Mouse (Mus musculus): ENCODE results near the gene Kif5a.

The Kif5a gene

DNA sequence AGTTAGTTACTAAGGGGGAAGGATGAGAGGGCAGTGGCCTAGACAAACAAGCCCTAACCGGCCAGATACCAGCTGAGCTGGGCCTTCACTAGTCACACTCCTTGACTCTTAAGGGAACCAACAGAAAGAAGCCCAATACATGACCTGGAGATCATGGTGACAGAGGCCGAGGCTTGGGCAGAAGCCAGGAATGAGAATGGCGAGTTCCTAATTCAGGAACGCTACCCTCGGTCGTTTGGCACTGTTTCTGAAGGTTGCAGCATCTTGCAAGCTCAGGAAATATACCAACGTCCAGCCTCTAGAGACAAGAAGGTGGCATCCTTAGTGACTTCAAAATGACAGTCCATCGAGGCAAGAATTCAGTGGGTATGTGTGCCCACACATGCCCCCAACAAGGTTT, 1.2 kb upstream of the Kif5a start:
- DNase-seq = peak; percentile 60

DNA sequence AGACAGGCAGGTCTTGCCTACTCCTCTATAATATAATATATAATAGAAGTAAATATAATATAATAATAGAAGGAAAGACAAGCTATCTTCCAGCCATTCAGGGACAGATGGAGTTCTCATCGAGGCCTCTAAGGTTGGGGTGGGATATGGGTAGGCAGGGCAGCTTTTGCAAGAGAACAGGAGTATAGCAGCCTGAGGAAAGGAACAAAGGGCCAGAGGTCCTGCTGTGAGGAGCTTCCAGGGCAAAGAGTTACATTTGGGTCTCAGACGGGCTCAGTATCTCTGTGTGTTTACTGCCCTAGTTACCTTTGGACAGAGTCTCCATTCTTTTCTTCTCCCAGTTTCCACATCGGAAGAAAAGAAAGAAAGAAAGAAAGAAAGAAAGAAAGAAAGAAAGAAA, 483 bp upstream of the Kif5a start:
- peak; percentile 42 for DNase-seq

DNA sequence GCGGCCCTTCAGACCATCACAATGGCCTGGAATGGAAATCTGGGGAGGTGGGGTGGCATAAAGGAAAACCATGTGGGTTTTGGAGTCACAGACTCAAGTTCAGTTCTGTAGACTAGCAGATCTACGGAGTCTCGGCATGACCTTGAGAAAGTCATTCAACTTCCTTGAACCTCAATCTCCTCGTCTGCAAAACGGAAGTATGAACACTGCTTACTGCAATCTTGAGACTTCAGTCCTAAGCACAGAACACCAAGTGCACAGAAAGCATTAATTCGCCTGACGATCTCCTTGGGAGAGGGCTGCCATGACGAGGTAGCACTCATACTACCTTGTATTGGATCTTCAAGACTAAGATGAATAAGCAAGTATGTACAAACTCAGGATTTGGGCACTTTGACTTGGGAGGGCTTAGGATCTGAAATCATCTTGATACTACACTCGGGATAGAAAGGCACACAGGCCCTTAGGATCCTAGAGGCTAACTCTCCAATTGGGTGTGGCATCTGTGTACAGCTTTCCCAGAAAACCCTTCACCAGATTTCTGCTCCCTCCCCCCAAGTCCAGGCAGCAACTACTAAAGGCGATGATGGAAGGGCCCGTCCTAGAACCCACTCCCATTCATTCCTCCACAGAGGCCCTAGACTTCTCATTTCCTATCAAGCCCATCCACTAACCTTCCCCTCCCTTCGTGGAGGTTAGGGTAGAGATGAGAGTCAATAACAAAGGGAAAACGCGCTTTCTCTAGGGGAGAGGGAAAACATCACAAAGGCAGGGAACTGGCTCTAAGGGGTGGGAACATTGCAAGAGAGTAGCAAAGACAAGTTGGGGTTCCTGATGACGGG, 1.2 kb downstream of the Kif5a start:
- peak; percentile 63 for DNase-seq

DNA sequence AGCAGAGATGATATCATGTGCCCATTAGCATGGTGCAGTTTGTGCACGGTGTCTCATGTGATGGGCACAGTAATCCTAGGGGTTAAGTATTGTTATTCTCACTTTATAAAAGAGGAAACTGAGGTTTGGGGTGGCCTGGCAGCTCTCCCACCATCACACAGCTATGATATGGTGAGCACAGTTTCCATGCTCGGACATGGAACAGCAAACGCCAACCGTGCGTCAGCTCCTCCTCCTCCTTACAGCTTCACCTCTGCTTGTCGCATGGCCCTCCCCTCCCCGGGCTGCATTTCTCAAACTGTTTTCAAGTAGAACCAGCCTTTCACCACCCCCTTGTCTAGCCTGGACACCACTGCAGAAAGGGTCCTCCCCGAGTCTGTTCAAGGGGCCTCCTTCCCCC, 4.7 kb downstream of the Kif5a start:
- no peak for DNase-seq

DNA sequence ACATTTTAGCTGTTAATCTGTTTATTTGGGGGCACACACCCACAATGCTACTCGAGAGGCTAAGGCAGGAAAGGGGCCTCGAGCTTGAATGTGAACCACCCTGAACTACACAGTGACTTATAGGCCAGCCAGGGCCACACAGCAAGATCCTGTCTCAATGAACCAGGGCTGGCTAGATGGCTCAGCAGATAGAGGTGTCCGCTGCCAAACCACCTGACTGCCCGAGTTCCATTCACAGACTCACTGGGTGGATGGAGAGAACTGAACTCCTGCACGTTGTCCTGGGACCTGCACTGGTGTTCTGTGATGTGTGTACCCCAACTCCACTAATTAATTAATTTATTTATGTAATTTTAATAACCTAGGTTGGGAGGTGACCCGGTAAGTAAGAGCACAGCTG, 5.4 kb downstream of the Kif5a start:
- DNase-seq = no peak

DNA sequence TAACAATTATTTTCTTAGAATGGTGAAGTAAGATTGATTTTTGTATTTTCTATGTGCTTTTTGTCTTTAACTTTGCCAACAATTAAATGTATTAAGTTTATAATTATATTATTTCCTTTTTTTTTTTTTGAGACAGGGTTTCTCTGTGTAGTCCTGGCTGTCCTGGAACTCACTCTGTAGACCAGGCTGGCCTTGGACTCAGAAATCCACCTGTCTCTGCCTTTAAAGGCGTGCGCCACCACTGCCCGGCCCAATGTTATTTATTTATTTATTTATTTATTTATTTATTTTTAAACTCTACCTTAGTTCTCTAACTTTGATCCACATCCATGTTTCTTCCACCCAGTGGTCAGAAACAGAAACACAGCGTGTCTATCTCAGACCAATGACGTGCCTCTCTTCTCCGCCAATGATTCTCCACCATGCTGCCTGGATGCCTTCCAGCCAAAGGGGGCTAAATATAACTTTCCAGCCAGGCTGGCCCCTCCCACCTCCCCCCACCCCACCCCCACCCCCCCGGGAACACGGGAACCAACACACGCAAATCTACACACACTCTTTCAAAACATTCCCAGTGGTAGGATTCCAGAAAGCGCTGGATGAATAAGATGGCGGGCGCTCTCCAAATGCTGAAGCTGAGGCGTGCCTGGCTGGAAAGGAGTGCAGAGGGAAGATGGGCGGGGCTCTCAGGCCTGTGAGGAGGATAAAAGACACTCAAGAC, 7.4 kb downstream of the Kif5a start:
- DNase-seq = no peak

DNA sequence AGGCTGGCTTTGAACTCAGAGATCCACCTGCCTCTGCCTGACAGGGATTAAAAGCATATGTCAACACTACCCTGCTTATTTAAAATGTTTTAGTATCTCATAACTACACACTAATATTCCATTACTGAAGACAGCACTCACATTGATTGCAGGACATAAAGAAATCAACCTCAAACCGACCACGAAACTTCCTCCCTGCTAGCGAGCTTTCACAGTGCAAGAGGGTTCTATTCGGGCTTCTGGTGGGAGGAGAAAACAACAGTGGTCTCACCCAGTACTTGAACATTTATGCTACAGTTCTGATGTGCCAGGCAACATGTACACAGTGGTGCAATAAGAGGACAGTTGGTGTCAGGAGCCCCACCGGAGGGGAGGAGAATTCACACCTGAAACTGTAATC, 12.3 kb downstream of the Kif5a start:
- DNase-seq = no peak

DNA sequence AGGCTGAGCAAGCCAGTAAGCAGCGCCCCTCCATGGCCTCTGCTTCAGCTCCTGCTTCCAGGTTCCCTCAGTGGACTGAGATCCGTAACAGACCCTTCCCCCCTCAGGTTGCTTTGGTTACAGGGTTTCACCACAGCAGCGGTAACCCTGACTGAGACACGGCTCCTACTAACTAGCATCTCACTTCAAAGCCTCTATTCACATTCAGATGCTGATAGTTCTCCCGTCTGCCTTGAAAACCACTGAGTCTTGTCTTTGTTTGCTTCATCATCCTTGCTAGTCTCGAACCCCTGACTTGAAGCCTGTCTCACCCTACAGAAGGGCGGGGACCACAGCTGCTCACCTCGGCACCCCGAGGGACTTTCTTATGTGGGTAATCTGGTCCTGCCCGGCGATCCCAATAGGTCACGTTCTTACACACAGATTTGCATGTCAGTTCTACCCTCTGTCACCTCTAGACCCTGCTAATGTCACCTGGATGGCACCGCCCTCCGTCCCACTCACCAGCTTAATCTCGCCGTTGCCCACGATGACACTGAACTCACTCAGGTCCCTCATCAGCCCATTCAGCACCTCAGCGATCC, 24.8 kb downstream of the Kif5a start:
- DNase-seq = no peak

DNA sequence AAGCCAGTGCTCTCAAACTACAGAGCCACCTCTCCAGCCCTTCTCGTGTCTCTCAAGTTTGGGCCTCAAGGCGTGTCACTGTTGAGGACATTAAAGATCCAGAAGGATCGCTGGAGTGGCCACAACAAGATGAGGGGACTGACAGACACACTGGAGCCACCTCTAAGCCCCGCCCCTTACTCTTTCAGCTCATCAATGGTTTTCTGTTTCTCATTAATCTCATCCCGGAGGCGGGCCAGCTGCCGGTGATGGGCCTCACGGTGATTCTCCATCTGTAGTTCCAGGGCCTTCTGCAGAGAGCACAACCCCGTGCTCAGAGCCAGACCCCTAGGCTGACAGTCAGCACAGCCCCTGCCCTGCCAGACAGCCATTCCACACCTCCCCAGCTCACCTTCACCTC, 26.6 kb downstream of the Kif5a start:
- no peak for DNase-seq

DNA sequence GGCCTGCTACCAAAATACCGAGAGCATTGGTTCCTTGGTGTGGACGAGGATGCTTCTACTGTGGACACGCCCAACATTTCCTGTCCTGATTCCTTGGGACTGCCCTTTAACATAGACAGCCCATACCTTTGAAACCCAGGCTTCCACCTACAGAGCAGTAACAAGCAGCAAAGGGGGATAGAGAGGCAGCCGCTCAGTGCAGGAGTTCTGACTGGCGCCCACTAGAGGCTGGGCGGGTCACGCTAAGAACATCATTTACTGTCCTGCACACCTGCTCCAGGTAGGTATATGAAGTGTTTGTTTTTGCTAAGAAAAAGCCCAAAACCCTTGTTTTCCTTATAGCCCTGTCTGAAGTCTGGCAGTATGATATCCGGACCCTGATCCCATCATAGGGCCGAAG, 30.0 kb downstream of the Kif5a start:
- DNase-seq = no peak

DNA sequence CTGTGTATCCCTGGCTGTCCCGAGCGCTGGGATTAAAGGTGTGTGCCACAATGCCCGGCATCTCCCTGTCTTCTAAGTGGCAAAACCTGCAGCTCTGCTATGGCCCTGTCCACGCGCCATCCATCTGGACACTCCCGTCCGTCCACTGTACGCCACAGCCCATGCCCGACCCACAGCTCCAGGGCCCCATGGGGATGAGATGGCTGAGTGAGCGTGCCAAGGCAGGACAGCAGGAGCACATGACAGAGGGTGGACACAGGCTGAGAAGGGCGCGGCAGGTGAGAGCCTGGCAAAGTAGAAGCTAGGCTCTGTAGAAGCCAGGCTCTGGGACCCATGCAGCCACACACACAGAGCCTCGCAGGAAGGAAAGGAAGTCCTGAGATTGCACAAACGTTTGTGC, 31.4 kb downstream of the Kif5a start:
- DNase-seq = peak; percentile 58

DNA sequence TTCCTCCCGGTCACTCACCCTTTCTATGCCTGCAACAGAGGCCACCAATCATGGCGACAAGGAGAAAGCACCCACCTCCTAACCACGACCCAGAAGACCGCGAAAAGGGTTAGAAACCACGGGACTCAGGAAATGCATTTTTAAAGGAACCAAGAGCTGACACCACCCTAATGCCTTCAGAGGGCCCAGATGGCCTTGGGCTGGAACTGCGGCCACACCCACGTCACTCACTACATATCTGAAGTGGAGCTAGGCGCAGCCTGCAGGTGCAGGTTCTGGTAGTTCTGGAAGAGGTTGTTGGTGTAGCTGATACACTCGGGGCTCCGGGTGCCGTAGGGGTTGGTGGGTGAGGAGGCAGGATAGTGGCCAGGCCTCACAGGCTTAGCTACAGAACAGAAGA, 32.5 kb downstream of the Kif5a start:
- DNase-seq = no peak

DNA sequence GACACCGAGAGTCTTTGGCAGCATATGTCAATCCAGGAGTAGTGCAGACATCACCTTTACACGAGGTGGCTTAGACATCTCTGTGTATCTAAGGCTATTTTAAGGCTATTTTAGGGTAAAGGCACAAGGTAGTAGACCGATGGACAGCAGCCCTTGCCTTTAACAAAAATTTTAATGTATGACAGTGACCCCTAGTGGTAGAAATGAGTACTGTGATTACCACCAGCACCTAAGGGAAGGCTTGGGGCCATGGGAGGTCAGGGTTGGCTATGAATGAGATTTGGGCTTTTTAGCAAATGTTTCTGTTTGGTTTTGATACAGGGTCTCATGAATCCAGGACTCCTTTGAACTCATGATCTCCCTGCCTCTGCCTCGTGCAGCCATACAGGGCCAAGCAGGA, 34.3 kb downstream of the Kif5a start:
- peak; percentile 89 for DNase-seq

DNA sequence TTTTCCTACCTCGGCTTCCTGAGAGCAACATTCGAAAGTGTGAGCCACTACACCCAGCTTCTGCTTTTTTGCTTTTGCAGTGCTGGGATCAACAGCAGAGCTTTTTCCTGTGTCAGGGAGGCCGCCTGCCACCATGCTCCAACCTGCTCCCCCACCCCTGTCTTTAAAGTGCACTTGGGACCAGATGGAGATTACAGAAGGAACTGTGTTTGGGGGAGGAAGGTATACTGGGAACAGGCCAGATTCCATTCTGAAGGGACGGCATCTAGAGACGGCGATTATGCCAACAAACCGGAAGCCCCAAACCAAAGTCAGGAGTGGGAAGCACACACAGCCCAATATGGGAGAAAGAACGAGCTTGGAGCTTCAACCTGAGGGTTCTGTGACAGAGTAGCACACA, 36.0 kb downstream of the Kif5a start:
- no peak for DNase-seq

DNA sequence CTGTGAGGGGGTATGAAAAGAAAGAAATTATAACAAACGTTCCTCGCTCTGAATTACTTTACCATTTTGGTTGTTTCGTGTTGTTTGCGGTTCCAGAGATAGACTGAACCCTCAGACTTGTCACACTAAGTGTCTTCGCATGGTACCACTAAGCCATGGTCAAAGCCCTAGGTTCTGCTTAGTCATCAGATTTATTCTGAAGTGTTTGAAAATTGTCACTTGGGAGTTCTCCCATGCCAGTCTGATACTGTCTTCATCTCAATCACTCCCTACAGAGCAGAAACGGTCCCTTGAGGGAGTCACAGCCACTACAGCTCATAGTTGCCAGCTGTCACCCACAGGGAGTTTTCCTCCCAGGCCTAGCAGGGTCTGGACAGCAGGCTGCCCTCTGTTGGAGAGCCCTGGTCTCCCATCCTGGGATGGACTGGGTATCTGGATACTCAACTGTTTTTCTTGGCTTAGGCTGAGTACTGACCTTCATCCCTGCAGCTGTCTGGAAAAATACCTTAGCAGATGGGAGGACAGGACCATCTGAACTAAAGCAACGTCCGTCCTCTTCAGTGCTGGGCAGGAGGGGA, 36.7 kb downstream of the Kif5a start:
- DNase-seq = no peak

DNA sequence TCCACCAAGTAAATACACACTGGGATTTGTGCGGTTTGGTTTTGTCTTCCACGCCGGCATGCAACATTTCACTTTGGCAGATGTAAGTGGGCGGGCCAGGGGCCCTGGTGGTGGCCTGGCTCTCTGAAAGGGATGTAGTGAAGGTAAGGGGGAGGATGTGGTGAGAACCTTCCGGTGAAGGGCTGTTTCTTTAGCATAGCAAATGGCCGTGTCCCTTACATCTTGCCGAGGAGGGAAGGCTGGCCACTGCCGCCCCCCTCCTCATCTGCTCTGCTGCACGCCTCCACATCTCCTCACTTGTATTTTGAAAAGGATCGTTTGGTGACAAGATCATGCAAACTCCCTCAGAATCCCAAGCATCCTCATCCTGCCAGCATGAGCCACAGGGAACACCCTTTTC, 37.4 kb downstream of the Kif5a start:
- no peak for DNase-seq

DNA sequence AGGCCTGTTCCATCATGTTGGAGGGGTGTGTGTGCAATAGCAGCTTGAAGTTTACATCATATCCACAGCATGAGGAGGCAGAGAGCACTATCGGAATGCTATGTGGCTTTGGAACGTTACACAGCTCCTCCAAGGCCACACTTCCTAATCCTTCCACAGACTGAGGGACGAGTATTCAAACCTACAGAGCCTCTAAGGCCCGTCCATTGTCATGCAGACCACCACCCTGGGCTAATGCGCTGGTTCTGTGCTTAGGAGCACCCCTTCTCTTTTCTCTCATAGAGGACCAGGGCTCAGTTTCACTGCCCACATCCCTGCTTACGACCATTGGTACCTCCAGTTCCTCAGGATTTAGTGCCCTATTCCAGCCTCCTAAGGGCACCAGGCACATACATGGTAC, 37.9 kb downstream of the Kif5a start:
- DNase-seq = no peak

DNA sequence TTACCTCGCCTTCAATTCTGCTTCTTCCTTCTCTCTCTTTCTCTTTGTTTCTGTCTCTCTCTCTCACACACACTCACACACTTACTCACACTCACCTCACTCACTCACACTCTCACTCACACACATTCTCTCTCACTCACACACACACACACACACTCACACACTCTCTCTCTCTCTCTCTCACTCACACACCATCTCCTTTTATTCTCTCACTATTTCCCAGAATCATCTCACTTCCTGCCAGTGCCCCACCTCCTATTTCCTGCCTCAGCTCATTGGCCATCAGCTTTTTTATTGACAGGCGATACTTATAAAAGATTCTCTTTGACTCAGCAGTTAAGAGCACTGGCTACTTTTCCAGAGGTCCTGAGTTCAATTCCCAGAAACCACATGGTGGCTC, 44.8 kb downstream of the Kif5a start:
- DNase-seq = no peak

DNA sequence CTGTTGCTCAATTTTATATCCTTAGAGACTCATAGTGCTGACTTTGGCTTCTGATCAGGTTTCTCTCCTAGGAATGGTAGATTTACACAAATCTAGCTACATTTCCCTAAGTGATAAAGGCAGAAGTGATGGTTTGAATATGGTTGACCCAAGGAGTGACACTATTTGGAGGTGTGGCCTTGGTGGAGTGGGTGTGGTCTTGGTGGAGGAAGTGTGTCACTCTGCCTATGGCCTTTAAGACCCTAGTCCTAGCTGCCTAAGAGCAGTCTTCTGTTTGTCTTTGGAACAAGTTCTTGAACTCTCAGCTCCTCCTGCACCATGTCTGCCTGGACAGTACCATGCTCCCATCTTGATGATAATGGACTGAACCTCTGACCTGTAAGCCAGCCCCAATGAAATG, 46.0 kb downstream of the Kif5a start:
- no peak for DNase-seq

DNA sequence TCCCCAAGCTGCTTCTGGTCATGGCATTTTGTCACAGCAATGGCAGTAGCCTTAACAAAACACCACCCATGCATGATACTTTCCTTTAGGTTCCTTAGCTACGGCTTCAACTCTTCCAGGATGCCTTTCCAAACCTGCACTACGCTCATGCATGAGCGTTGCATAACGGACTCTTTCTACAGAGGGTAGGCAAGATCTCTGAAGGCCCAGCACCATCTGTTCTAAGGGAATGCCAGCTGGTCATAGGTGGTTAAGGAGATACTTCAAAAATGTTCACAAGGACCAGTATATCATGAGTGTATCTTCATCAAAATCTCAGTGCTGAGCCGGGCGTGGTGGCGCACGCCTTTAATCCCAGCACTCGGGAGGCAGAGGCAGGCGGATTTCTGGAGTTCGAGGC, 46.7 kb downstream of the Kif5a start:
- DNase-seq = peak; percentile 68

DNA sequence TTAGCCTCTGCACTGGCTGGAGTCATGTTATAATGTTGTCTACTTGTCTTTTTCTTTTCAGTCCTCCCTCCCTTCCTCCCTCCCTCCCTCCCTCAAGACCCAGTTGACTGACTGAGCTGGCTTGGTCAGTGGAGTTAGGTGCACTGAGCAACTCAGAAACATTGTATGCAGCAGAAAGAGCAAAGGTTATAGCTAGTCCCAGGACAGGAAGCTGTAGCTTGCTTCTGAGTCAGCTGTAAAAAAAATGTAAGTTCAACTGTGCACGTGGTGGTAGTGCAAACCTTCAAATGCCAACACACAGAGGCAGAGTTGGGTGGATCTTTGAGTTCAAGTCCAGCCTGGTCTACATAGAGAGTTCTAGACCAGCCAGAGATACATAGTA, 48.7 kb downstream of the Kif5a start:
- no peak for DNase-seq

DNA sequence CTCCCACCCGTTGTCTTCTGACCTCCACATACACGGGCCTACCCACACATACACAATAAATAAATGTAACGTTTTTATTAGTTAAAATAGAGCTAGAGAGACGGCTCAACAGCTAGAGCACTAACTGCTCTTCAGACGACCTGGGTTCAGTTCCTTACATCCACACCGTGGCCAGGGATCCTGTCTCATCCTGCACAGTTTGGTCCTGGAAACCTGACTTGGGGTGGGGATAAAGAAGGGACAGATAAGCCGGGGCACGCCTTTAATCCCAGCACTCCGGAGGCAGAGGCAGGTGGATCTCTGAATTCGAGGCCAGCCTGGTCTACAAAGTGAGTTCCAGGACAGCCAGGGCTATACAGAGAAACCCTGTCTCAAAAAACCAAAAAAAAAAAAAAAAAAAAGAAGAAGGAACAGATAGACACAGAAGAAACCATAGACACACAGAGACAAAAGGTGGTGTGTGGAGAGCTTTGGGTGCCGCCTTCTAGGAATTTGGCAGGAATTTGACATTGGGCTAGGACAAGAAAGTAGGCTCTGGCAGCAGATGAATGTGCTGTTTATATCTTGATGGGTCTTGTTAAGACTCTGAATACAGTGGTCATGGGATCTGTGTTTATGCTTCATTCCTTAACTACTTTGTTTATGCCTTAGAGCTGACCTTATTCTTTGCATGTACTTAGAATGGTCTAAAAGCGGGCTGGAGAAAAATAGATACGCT, 49.3 kb downstream of the Kif5a start:
- no peak for DNase-seq

DNA sequence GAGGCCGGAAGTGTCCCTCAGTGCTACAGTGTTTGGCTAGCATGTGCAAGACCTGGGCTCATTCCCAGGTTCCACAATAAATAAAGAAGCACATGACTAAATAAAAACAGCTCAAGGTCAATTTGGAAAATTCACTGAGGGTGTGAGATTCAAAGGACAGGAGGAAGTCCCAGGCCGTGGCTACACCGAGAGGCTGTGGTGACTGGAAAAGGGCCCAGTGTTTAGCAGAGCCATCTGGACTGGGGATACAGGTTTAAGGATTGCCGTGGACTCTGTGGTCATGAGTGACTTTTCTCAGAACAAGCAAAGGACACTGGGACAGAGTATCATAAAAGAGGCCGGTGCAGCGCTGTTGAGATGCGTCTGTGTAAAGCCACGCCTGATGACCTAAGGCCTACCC, 49.9 kb downstream of the Kif5a start:
- DNase-seq = peak; percentile 65
